Mouse (Mus musculus) olfactory bulb, adult 2 months (tissue): ENCODE measurements around the gene Gm17093.
"Not testable (repeated sequence)": the region's sequence is repeated elsewhere in the genome, so short reads cannot be mapped to it uniquely, and the experiment has no call there.

Experiments
- CTCF ChIP-seq: fragments of 200-500 bp; IDR thresholded peaks from 2 replicates; pipeline ENCODE4 v1.5.1; 2012; ENCODE audit warnings: low read depth, mild to moderate bottlenecking, low read length, moderate library complexity; ENCODE audit not compliant: insufficient read depth
- POLR2A ChIP-seq: fragments of 200-500 bp; IDR thresholded peaks from 2 replicates; pipeline ENCODE4 v1.6.1; 2012; ENCODE audit warnings: mild to moderate bottlenecking, low read depth, low read length, moderate library complexity; ENCODE audit not compliant: insufficient read depth

DNA sequence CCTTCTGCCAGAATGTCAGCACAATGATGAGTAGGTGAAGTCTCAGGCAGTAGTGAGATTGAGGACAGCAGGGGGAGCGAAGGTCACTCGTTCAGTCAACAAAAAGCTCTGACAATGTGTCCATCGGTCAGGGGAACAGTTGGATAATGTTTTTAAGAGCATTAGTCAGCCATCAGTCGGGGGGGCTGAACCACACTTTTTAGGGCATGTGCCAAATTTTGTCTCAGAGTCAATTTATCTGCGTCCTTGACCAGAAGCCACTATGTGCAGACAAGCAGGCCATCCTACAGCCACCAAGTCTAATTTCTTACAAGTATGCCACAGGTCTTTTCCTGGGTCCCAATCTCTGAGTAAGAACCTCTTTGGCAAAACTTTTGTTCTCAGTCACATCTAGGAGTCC is 29.9 kb downstream of the Gm17093 start:
- TF ChIP-seq CTCF, POLR2A: not testable (repeated sequence)
